ENCODE assay signal across 28 mouse cellular contexts in the genomic region with DNA sequence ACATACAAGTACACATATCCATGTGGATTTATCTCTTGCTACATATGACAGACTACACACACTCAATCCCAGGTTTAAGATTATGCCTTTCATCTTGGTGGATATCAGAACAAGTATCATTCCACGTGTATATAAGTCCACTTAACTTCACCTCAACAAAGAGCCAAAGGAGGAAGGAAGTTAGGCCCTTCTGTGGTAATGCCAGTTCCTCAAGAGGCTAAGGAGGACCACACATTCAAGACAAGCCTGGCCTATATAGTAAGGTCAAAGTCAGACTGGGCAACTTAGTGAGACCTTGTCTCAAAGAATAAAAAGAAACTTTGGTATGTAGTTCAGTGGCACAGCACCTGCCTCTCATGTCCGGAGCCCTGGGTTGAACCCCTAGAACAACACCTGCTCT. TPM values are rescaled to one million over a fixed set of nuclear protein-coding genes. Genes with fewer than 3 reads are reported as not detected.
DNase-seq lines count a peak whose midpoint lies in the region; ATAC-seq and TF ChIP-seq lines count a peak whose summit lies in the region.
"Had no signal": no experiment of that assay in that cellular context is flagged by ENCODE, and none has a peak within 500 bp of the region (broad histone marks: within the 10 kb centered on the region; RNA-seq: fewer than 3 reads in every experiment).

No protein-coding gene starts in this region.

- no peaks in the 10 kb centered on the region for H3K4me1 ChIP-seq in liver, postnatal 0 days (ENCODE audit: insufficient read depth)
- peaks cover 16% of the 10 kb centered on the region for H3K4me1 ChIP-seq in bone marrow macrophage, adult 2 months (ENCODE audit: control insufficient read depth, insufficient read depth, low read length)
- H3K4me1 ChIP-seq: embryonic facial prominence, embryonic 12.5 days; embryonic facial prominence, embryonic 15.5 days; heart, embryonic 12.5 days had no signal

- no peak overlapping the region for H3K27ac ChIP-seq in liver, postnatal 0 days (ENCODE audit: low read depth)
- H3K27ac ChIP-seq in bone marrow macrophage, adult 2 months (ENCODE audit: insufficient read depth, low read depth, low read length) = 0 out of 2 replicates have a peak overlapping the region, but pooled peaks have one; percentile 13
- H3K27ac ChIP-seq: embryonic facial prominence, embryonic 12.5 days; embryonic facial prominence, embryonic 15.5 days; gastrocnemius, adult 2 months; heart, embryonic 15.5 days; hindbrain, embryonic 14.5 days; hindbrain, postnatal 0 days had no signal

- no peak for ATAC-seq in liver, postnatal 0 days
- ATAC-seq in hematopoietic stem cell, adult 5-6 weeks (replicated peaks in 1 of 2; ENCODE audit: insufficient read depth in 1 of 2, low FRiP score in 2 of 2, low TSS enrichment in 1 of 2, low read depth in 1 of 2, poor library complexity in 2 of 2, severe bottlenecking in 2 of 2) = peak; percentile 63 to 68; a peak in 2 of 4 replicates
- peak; percentile 31; the same call in 1 of the 2 replicates for ATAC-seq in neutrophil, adult 5-6 weeks (ENCODE audit: extremely low read depth, insufficient number of reproducible peaks, low FRiP score, poor library complexity, severe bottlenecking)
- ATAC-seq: CD4-positive, CD25-positive, alpha-beta regulatory T cell, adult 4 months; forebrain, embryonic 14.5 days; forebrain, postnatal 0 days; hindbrain, postnatal 0 days; inflammation-experienced regulatory T-cells, adult 6 months had no signal

- H3K27me3 ChIP-seq in liver, postnatal 0 days (ENCODE audit: insufficient read depth, low read length) = no peaks in the 10 kb centered on the region
- H3K27me3 ChIP-seq: embryonic facial prominence, embryonic 12.5 days; embryonic facial prominence, embryonic 15.5 days; heart, embryonic 15.5 days had no signal

- H3K9me3 ChIP-seq in liver, postnatal 0 days (ENCODE audit: low read length) = no peaks in the 10 kb centered on the region
- H3K9me3 ChIP-seq: embryonic facial prominence, embryonic 12.5 days; embryonic facial prominence, embryonic 15.5 days; heart, embryonic 12.5 days; heart, embryonic 15.5 days had no signal

- peak overlapping the region; percentile 18; the same call in 1 of the 2 replicates for H3K4me2 ChIP-seq in liver, postnatal 0 days (ENCODE audit: low read depth, low read length)
- H3K4me2 ChIP-seq: embryonic facial prominence, embryonic 12.5 days; embryonic facial prominence, embryonic 15.5 days; heart, embryonic 12.5 days; heart, embryonic 15.5 days; hindbrain, embryonic 14.5 days had no signal

- 42% methylated on average over 2 of the region's 2 CpGs for WGBS in liver, postnatal 0 days (ENCODE audit: insufficient replicate concordance)

- TF ChIP-seq CTCF in liver, postnatal 0 days (IDR thresholded peaks at IDR 0.05; ENCODE audit: low read depth) = no peak
- no peak for TF ChIP-seq CTCF in bone marrow macrophage, adult 2 months (IDR thresholded peaks at IDR 0.05; ENCODE audit: low read depth, low read length)

- no peak overlapping the region for H3K9ac ChIP-seq in liver, postnatal 0 days (replicated peaks)
- H3K9ac ChIP-seq: embryonic facial prominence, embryonic 12.5 days; embryonic facial prominence, embryonic 15.5 days; forebrain, postnatal 0 days; heart, embryonic 12.5 days; heart, embryonic 15.5 days; hindbrain, embryonic 14.5 days had no signal

- H3K36me3 ChIP-seq in liver, postnatal 0 days (replicated peaks; ENCODE audit: insufficient read depth, low read length) = no peaks in the 10 kb centered on the region
- H3K36me3 ChIP-seq: embryonic facial prominence, embryonic 12.5 days; embryonic facial prominence, embryonic 15.5 days; heart, embryonic 12.5 days; heart, embryonic 15.5 days had no signal

- TF ChIP-seq EP300 in liver, postnatal 0 days (IDR thresholded peaks at IDR 0.05; ENCODE audit: low read depth) = no peak

- no peak for DNase-seq in liver, postnatal 0 days
- no peak for DNase-seq in liver
- no peak for DNase-seq in kidney, postnatal 25 days
- DNase-seq in thymus, postnatal 36 days = no peak
- DNase-seq in cerebellum, adult 18-20 months = no peak
- DNase-seq: adrenal gland, adult 2 months; adrenal gland, postnatal 14 days; cerebellum, adult 2 months; cerebellum, adult 9-11 months; cerebellum, postnatal 25 days; forebrain, postnatal 0 days; gastrocnemius, adult 2 months; gastrocnemius, postnatal 14 days; heart, adult 18-20 months; heart, postnatal 10 days; heart, postnatal 36 days had no signal

- H3K4me3 ChIP-seq in liver, postnatal 0 days (ENCODE audit: low read depth, low read length) = no peak overlapping the region
- no peak overlapping the region for H3K4me3 ChIP-seq in bone marrow macrophage, adult 2 months (ENCODE audit: insufficient read depth, low read length)
- H3K4me3 ChIP-seq: embryonic facial prominence, embryonic 12.5 days; embryonic facial prominence, embryonic 15.5 days; gastrocnemius, adult 2 months; heart, embryonic 12.5 days; heart, embryonic 15.5 days had no signal

- TF ChIP-seq POLR2A in bone marrow macrophage, adult 2 months (IDR thresholded peaks at IDR 0.05; ENCODE audit: borderline replicate concordance, low read depth, low read length) = no peak

RNA-seq across cellular contexts. Expression of gene Abhd2, which starts 41.4 kb away (rescaled TPM):
- polyA plus RNA-seq in liver, postnatal 0 days (2015; fragmentation: Nextera tagmentation; extraction: Ambion mirVana) = 38.2 and 49.3 TPM in 2 replicates
- polyA plus RNA-seq in bone marrow macrophage, adult 2 months (2012; ENCODE audit: insufficient read depth, insufficient read length, missing spikeins) = 20.8 and 25.9 TPM in 2 replicates
- total RNA-seq in hematopoietic stem cell, adult 5-6 weeks (2017) = 39.1 and 45.4 TPM in 2 replicates
- 52.1 and 55.7 TPM in 2 replicates for total RNA-seq in neutrophil, adult 5-6 weeks (2017)
